Comparison of ENCODE assay signal across 26 mouse cellular contexts in the genomic region with DNA sequence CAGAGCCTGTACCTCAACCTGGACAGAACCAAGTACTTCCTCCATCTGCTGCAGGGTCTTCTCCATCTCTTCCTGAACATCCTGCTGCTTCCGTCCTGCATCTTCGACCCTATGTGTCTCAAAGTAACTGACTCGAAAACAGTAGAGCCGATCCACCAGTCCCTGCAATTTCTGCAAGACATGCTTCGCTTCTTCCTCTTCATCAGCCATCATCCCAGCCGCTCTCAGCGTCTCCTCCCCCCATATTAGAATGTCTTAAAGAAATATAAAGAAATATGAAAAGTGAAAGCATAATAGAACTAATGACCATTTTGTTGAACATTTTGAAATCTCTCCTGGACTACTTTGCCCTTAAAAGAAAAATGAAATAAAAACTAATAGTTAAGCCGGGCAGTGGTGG.
"Had no signal": no experiment of that assay in that cellular context is flagged by ENCODE, and none has a peak within 500 bp of the region (broad histone marks: within the 10 kb centered on the region; RNA-seq: fewer than 3 reads in every experiment).

No protein-coding gene starts in this region.

- H3K9ac ChIP-seq: heart, embryonic 12.5 days; hindbrain, embryonic 12.5 days; hindbrain, embryonic 14.5 days; intestine, embryonic 15.5 days; kidney, embryonic 15.5 days; limb, embryonic 13.5 days; limb, embryonic 15.5 days had no signal

- DNase-seq: gastrocnemius, adult 2 months; gastrocnemius, postnatal 10 days; gastrocnemius, postnatal 25 days; heart, adult 18-20 months; heart, postnatal 10 days; heart, postnatal 4 days; kidney, adult 18-20 months; kidney, adult 8-10 months; kidney, postnatal 14 days; kidney, postnatal 36 days; layer of hippocampus, adult 9-11 months; layer of hippocampus, postnatal 36 days; left cerebral cortex, postnatal 4 days had no signal

- H3K4me1 ChIP-seq: heart, embryonic 12.5 days; hindbrain, embryonic 10.5 days; hindbrain, embryonic 12.5 days; intestine, embryonic 15.5 days; kidney, embryonic 15.5 days; limb, embryonic 13.5 days; limb, embryonic 15.5 days had no signal

- H3K36me3 ChIP-seq: heart, embryonic 10.5 days; heart, embryonic 12.5 days; hindbrain, embryonic 10.5 days; hindbrain, embryonic 12.5 days; intestine, embryonic 15.5 days; kidney, embryonic 15.5 days; limb, embryonic 13.5 days; limb, embryonic 15.5 days had no signal

- ATAC-seq: hindbrain, embryonic 16.5 days; inflammation-experienced regulatory T-cells, adult 6 months; intestine, embryonic 15.5 days; intestine, postnatal 0 days had no signal

- H3K4me3 ChIP-seq: gastrocnemius, adult 2 months; heart, embryonic 10.5 days; heart, embryonic 12.5 days; hindbrain, embryonic 10.5 days; hindbrain, embryonic 12.5 days; intestine, embryonic 15.5 days; kidney, embryonic 15.5 days; limb, embryonic 13.5 days; limb, embryonic 15.5 days had no signal

- H3K9me3 ChIP-seq: heart, embryonic 10.5 days; heart, embryonic 12.5 days; hindbrain, embryonic 10.5 days; hindbrain, embryonic 12.5 days; intestine, embryonic 15.5 days; kidney, embryonic 15.5 days; limb, embryonic 13.5 days; limb, embryonic 15.5 days had no signal

- H3K27me3 ChIP-seq: heart, embryonic 12.5 days; hindbrain, embryonic 12.5 days; intestine, embryonic 15.5 days; kidney, embryonic 15.5 days; limb, embryonic 13.5 days; limb, embryonic 15.5 days had no signal

- H3K4me2 ChIP-seq: heart, embryonic 12.5 days; hindbrain, embryonic 12.5 days; hindbrain, embryonic 14.5 days; intestine, embryonic 15.5 days; kidney, embryonic 15.5 days; limb, embryonic 13.5 days; limb, embryonic 15.5 days had no signal

- H3K27ac ChIP-seq: gastrocnemius, adult 2 months; heart, embryonic 10.5 days; hindbrain, embryonic 10.5 days; hindbrain, embryonic 12.5 days; hindbrain, embryonic 14.5 days; intestine, embryonic 15.5 days; kidney, embryonic 15.5 days; kidney, postnatal 0 days; limb, embryonic 13.5 days; limb, embryonic 15.5 days had no signal
